Mouse (Mus musculus): ENCODE data around the gene Hmgcr.

GRCm38 (mm10) chr13:96681088-96681620 is 10.4 kb upstream of the Hmgcr start:
- TF ChIP-seq CTCF (IDR thresholded peaks at IDR 0.05; ENCODE audit: control insufficient read depth, insufficient read depth, insufficient read length) (no peak), USF1 (IDR thresholded peaks at IDR 0.05; ENCODE audit: low read depth) (no peak), MAX (IDR thresholded peaks at IDR 0.05) (no peak)

Measured in C2C12 (cell line).